Mouse (Mus musculus) stomach, embryonic 14.5 days (tissue): ENCODE results near the gene Trip6. TPM values are rescaled to one million over a fixed set of nuclear protein-coding genes. Genes with fewer than 3 reads are reported as not detected.

ENCODE experiments used
- microRNA-seq: library from miRNA; unstranded; fragments of <30 nt; microRNA quantifications from one replicate; pipeline ENCODE4, GENCODE M21; 2016
- polyA plus RNA-seq: library from polyadenylated mRNA; unstranded; fragments of >200 nt; fragmentation: Nextera tagmentation; extraction: Ambion mirVana; gene quantifications from 2 replicates; pipeline ENCODE4 v1.2.1, GENCODE M21; 2014

Gene Trip6
- polyA plus RNA-seq, 1 experiment from 2014 or later: 76.2 TPM

Small RNA genes within 50 kb of the gene (microRNA-seq; reads per million reads assigned to microRNA genes)
- gene Mir7036 (not detected), gene Mir8116 (not detected)

Other genes starting within 250 kb of the Trip6 start
- 0.27 and 0.33 TPM in 2 replicates for gene Serpine1, start 242.1 kb downstream of the Trip6 start, polyA plus RNA-seq
- gene Trim56, start 198.2 kb downstream of the Trip6 start, polyA plus RNA-seq: 10.9 and 12.0 TPM in 2 replicates
- gene Muc3, start 165.1 kb downstream of the Trip6 start, polyA plus RNA-seq: not detected in 2 replicates
- 0.26 and 0.27 TPM in 2 replicates for gene Muc3a, start 102.0 kb downstream of the Trip6 start, polyA plus RNA-seq
- 11.9 and 12.1 TPM in 2 replicates for gene Ache, start 26.9 kb downstream of the Trip6 start, polyA plus RNA-seq
- gene Ufsp1, start 19.8 kb downstream of the Trip6 start, polyA plus RNA-seq: 8.1 and 8.5 TPM in 2 replicates
- 111 and 120 TPM in 2 replicates for gene Srrt, start 6.7 kb downstream of the Trip6 start, polyA plus RNA-seq
- gene Slc12a9, start 19.2 kb upstream of the Trip6 start, polyA plus RNA-seq: 8.0 and 10.1 TPM in 2 replicates
- 42.0 and 44.6 TPM in 2 replicates for gene Ephb4, start 35.7 kb upstream of the Trip6 start, polyA plus RNA-seq
- gene Zan, start 162.7 kb upstream of the Trip6 start, polyA plus RNA-seq: 1.1 and 1.5 TPM in 2 replicates
- gene Pop7, start 188.1 kb upstream of the Trip6 start, polyA plus RNA-seq: 51.7 and 56.2 TPM in 2 replicates
- 16.0 and 16.3 TPM in 2 replicates for gene Gigyf1, start 204.1 kb upstream of the Trip6 start, polyA plus RNA-seq
- gene Epo, start 218.8 kb upstream of the Trip6 start, polyA plus RNA-seq: 0.38 TPM in 1 of 2 replicates, not detected in the other
- 404 and 443 TPM in 2 replicates for gene Gnb2, start 219.1 kb upstream of the Trip6 start, polyA plus RNA-seq
- 6.7 and 7.3 TPM in 2 replicates for gene Actl6b, start 239.1 kb upstream of the Trip6 start, polyA plus RNA-seq